Comparison of ENCODE assay signal across 10 mouse cellular contexts in the genomic region with DNA sequence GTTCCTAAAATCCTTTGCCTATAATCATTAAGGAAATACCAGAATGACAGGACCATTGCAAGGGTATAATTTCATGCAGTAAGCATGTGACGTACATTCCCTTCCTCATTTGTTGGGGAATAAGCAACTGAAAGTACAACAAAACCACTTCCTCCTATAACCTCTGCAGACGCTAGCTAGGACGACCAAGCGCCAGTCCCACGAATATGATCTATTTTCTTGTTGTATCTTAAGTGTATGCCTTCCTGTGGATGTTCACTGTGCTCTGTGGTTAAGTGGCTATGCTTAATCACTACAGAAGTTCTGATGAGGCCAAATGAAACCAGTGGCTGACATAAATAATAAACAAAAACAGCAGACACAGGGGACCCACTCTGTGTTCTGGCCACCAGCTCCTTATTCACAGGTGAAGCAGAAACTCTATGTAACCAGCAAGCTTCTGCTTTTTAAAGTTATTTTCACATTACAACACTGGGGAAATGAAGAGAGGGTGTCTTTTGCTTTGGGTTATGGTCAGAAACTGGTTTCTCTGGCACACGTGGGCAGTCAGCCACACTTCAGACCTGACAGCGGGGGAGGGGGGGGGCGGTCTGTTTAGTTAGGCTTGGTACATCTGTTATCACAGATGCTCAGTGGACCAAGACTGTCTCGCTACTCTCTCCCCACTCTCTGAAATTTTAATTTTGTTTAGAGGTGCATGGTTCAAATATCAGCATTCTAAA.
DNase-seq lines count a peak whose midpoint lies in the region; ATAC-seq and TF ChIP-seq lines count a peak whose summit lies in the region.
"Had no signal": no experiment of that assay in that cellular context is flagged by ENCODE, and none has a peak within 500 bp of the region (broad histone marks: within the 10 kb centered on the region; RNA-seq: fewer than 3 reads in every experiment).

No protein-coding gene starts in this region.

- peak overlapping the region; percentile 62 for H3K27ac ChIP-seq in gastrocnemius, adult 2 months
- H3K27ac ChIP-seq in midbrain, postnatal 0 days (ENCODE audit: low read depth, low read length), result no peak overlapping the region
- H3K27ac ChIP-seq in midbrain, embryonic 10.5 days (replicated peaks), result no peak overlapping the region
- H3K27ac ChIP-seq in intestine, embryonic 15.5 days, result no peak overlapping the region
- H3K27ac ChIP-seq: stomach, postnatal 0 days had no signal

- no peak for TF ChIP-seq CTCF in gastrocnemius, adult 2 months (IDR thresholded peaks at IDR 0.05)
- no peak for TF ChIP-seq CTCF in midbrain, postnatal 0 days (IDR thresholded peaks at IDR 0.05)

- no peaks in the 10 kb centered on the region for H3K9me3 ChIP-seq in midbrain, postnatal 0 days (ENCODE audit: low read length)
- H3K9me3 ChIP-seq in midbrain, embryonic 10.5 days (replicated peaks), result no peaks in the 10 kb centered on the region
- H3K9me3 ChIP-seq in intestine, embryonic 15.5 days, result no peaks in the 10 kb centered on the region

- ATAC-seq in midbrain, postnatal 0 days (ENCODE audit: low FRiP score), result no peak; the same call in 1 of the 2 replicates
- peak; percentile 91 for ATAC-seq in monocyte, adult 5-6 weeks (replicated peaks; ENCODE audit: insufficient number of reproducible peaks, low FRiP score, low TSS enrichment, poor library complexity, severe bottlenecking)
- ATAC-seq in intestine, embryonic 15.5 days, result no peak

- H3K27me3 ChIP-seq in midbrain, postnatal 0 days (ENCODE audit: insufficient read depth, low read length), result no peaks in the 10 kb centered on the region
- H3K27me3 ChIP-seq in midbrain, embryonic 10.5 days (ENCODE audit: low read depth, poor library complexity, severe bottlenecking), result no peaks in the 10 kb centered on the region
- H3K27me3 ChIP-seq in intestine, embryonic 15.5 days (replicated peaks), result no peaks in the 10 kb centered on the region

- WGBS in midbrain, postnatal 0 days, result 75% methylated on average over 9 of the region's 9 CpGs
- WGBS in midbrain, embryonic 10.5 days, result 78% methylated on average over 9 of the region's 9 CpGs
- 71% methylated on average over 9 of the region's 9 CpGs for WGBS in intestine, embryonic 15.5 days

- intact Hi-C loops in gastrocnemius, adult 2 months (cut with DNase I), result no loop called here
- intact Hi-C loops in gastrocnemius, postnatal 36 days (cut with DNase I), result no loop called here

- no peak overlapping the region for H3K9ac ChIP-seq in midbrain, postnatal 0 days (replicated peaks; ENCODE audit: low read length, poor library complexity, severe bottlenecking)
- H3K9ac ChIP-seq in intestine, embryonic 15.5 days, result no peak overlapping the region

- H3K4me3 ChIP-seq in gastrocnemius, adult 2 months, result no peak overlapping the region
- H3K4me3 ChIP-seq in midbrain, postnatal 0 days (ENCODE audit: low read depth, low read length), result no peak overlapping the region
- no peak overlapping the region for H3K4me3 ChIP-seq in midbrain, embryonic 10.5 days
- no peak overlapping the region for H3K4me3 ChIP-seq in intestine, embryonic 15.5 days (replicated peaks)

- DNase-seq in gastrocnemius, adult 2 months, result no peak
- DNase-seq in gastrocnemius, postnatal 36 days, result no peak
- DNase-seq in midbrain, postnatal 0 days (ENCODE audit: low spot score), result peak; percentile 39
- no peak for DNase-seq in midbrain, embryonic 10.5 days (ENCODE audit: low spot score)
- no peak for DNase-seq in adrenal gland, adult 8-10 months
- no peak for DNase-seq in urinary bladder, postnatal 36 days (ENCODE audit: low spot score in 2 of 2)
- DNase-seq: kidney, postnatal 4 days had no signal

- no peaks in the 10 kb centered on the region for H3K4me1 ChIP-seq in midbrain, postnatal 0 days (ENCODE audit: insufficient read depth, low read length)
- peaks cover 4% of the 10 kb centered on the region for H3K4me1 ChIP-seq in midbrain, embryonic 10.5 days
- no peaks in the 10 kb centered on the region for H3K4me1 ChIP-seq in intestine, embryonic 15.5 days (replicated peaks)

- H3K4me2 ChIP-seq in midbrain, postnatal 0 days (ENCODE audit: low read depth, low read length, poor library complexity, severe bottlenecking), result no peak overlapping the region
- no peak overlapping the region for H3K4me2 ChIP-seq in intestine, embryonic 15.5 days (replicated peaks)

- H3K36me3 ChIP-seq in midbrain, postnatal 0 days (ENCODE audit: insufficient read depth, low read length), result no peaks in the 10 kb centered on the region
- peaks cover 12% of the 10 kb centered on the region for H3K36me3 ChIP-seq in midbrain, embryonic 10.5 days
- H3K36me3 ChIP-seq in intestine, embryonic 15.5 days, result 0 out of 2 replicates have a peak, but pooled peaks cover 8% of the 10 kb centered on the region
